Mouse (Mus musculus) forebrain, embryonic 11.5 days (tissue): ENCODE results near the gene Unc119. TPM values are rescaled to one million over a fixed set of nuclear protein-coding genes. Genes with fewer than 3 reads are reported as not detected.

ENCODE experiments used
- ATAC-seq: fragments of 200-750 bp; cut with Nextera tagmentation; replicated peaks from 2 replicates; pipeline ENCODE4 v1.8.0; 2017; ENCODE audit warnings: moderate TSS enrichment; ENCODE audit not compliant: low FRiP score
- DNase-seq: peaks from one replicate; pipeline ENCODE4 v3.0.0-alpha.2; 2017; ENCODE audit warnings: low spot score
- H3K27ac ChIP-seq: fragments of 300-500 bp; sonication (generic); 2 replicates; pipeline ENCODE4 v1.5.1; 2014; ENCODE audit warnings: low read depth, low read length
- H3K27me3 ChIP-seq: fragments of 300-500 bp; sonication (generic); 2 replicates; pipeline ENCODE4 v1.6.1; 2014; ENCODE audit warnings: mild to moderate bottlenecking, low read length, mixed read lengths; ENCODE audit not compliant: control insufficient read depth, insufficient read depth
- H3K36me3 ChIP-seq: fragments of 300-500 bp; sonication (generic); 2 replicates; pipeline ENCODE4 v1.6.1; 2014; ENCODE audit warnings: mild to moderate bottlenecking, low read length, moderate library complexity, mixed read lengths; ENCODE audit not compliant: control insufficient read depth, insufficient read depth
- H3K4me1 ChIP-seq: fragments of 300-500 bp; sonication (generic); replicated peaks from 2 replicates; pipeline ENCODE4 v1.6.1; 2014; ENCODE audit warnings: low read length, mixed read lengths; ENCODE audit not compliant: control insufficient read depth, insufficient read depth
- H3K4me2 ChIP-seq: fragments of 300-500 bp; sonication (generic); 2 replicates; pipeline ENCODE4 v1.6.1; 2014; ENCODE audit warnings: low read depth, mild to moderate bottlenecking, low read length, moderate library complexity, mixed read lengths; ENCODE audit not compliant: severe bottlenecking
- H3K4me3 ChIP-seq: fragments of 300-500 bp; sonication (generic); 2 replicates; pipeline ENCODE4 v1.5.1; 2014; ENCODE audit warnings: low read depth, low read length
- H3K9ac ChIP-seq: fragments of 300-500 bp; sonication (generic); 2 replicates; pipeline ENCODE4 v1.6.1; 2014; ENCODE audit warnings: low read length
- H3K9me3 ChIP-seq: fragments of 300-500 bp; sonication (generic); 2 replicates; pipeline ENCODE4 v1.6.1; 2016; ENCODE audit warnings: low read length, mixed read lengths; ENCODE audit not compliant: control insufficient read depth
- WGBS: fragments of 180-500 bp; shearing (Covaris S2); extraction: QIAGEN DNeasy Blood & Tissue Kit; methylation state at CpG from one replicate; pipeline ENCODE4 v1.1.7; 2014; 5-methylcytosine and 5-hydroxymethylcytosine counted together
- polyA plus RNA-seq: library from polyadenylated mRNA; unstranded; fragments of >200 nt; fragmentation: Nextera tagmentation; extraction: Ambion mirVana; gene quantifications from 2 replicates; pipeline ENCODE4 v1.2.1, GENCODE M21; 2014

The Unc119 gene
- polyA plus RNA-seq, 1 experiment from 2014 or later, result 77.4 TPM

DNA sequence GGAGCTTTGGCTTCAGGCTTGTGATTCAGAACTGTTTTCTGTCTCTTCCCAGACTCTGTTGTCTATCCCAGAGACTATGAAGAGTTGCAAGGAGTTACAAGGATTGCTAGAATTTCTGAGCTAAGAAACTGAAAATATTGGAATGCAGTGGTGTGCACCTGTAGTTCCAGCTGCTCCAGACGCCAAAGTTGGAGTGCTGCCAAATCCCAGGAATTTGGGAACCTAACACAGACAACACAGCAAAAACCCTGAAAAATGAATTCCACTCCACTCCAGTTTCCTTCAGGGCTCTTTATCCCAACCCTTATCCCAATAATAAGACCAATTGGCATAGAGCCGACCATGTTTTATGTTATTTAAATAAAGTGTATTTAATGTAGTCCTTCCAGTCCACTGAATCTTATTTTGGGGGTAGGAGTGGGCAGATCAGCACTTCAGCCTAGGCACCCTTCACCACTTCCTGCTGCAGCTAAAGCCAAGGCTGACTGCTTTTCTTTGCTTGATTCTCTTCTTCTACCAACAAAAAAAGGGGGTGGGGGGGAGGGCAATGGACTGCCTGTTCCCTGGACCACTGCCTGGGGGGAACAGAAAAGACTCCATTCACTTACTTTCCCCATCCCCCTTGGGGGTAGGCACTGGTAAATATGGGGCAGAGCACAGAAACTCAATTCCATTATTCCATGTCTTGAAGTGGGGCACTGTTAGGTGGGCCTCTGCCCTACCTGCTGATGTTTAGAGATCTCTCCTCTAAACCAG, 21.0 kb upstream of the Unc119 start:
- ATAC-seq (0 out of 2 replicates have a peak, but pooled peaks have one; percentile 12), DNase-seq (no peak)
- 62% methylated on average over 2 of the region's 2 CpGs for WGBS
- peaks cover 4% of the 10 kb centered on the region; the same call in 1 of the 2 replicates for H3K4me1 ChIP-seq
- no peaks in the 10 kb centered on the region for H3K9me3 ChIP-seq
- peaks cover 18% of the 10 kb centered on the region; the same call in 1 of the 2 replicates for H3K36me3 ChIP-seq
- no peak overlapping the region for H3K4me2 ChIP-seq
- H3K27me3 ChIP-seq, result no peaks in the 10 kb centered on the region
- no peak overlapping the region for H3K27ac ChIP-seq
- no peak overlapping the region for H3K9ac ChIP-seq
- no peak overlapping the region for H3K4me3 ChIP-seq

DNA sequence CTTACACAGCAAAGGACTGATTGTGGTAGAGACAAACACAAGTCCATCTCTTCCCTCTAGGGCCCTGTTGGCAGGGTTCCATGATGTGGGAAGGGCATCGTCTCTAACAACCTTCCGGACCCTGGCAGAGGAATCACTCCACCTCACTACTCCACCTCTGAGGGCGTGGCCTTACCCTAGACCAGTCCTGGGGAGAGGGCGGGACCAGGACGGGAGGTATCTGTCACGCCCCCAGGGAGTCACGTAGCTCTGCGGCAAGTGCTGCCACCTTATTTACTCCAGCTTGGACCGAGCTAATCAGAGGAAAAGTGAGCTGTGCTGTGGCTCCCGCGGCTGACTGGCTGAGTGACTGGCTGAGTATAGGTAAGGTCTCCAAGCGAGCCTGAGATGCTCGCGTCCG, 20.4 kb upstream of the Unc119 start, which contains the start of gene Aldoc:
TSS of gene Aldoc (plus strand) at position 109 of the 400 bp plus-strand sequence.
- WGBS, result 5% methylated on average over 15 of the region's 15 CpGs

DNA sequence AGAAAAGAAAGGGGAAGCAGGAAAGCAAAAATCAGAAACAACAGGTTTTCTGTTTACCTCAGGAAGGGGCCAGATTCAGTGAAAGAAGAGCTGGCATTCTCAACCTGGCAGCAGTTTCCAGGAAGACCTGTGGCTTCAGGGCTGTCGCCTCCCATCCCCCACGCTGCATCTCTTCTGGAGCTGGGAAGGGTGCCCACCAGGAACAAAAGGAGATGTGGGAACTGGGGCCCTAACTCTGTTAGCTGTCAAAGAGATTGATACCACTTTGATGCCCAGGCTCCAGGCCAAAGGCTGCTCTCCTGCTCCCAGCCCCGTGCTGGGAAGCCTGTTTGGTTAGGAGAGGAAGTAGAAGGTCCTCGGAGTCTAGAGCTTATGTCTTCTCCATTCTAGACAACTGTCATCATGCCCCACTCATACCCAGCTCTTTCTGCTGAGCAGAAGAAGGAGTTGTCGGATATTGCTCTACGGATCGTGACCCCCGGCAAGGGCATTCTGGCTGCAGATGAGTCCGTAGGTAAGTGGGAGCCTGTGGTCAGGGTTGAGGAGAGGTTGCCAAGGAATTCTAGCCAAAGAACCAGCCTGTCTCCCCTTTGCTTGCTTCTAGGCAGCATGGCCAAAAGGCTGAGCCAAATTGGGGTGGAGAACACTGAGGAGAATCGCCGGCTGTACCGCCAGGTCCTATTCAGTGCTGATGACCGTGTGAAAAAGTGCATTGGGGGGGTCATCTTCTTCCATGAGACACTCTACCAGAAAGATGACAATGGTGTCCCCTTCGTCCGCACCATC, 19.1 kb upstream of the Unc119 start:
- ATAC-seq, result no peak
- no peaks in the 10 kb centered on the region for H3K27me3 ChIP-seq
- WGBS, result 88% methylated on average over 15 of the region's 15 CpGs
- no peak overlapping the region for H3K27ac ChIP-seq
- no peaks in the 10 kb centered on the region for H3K9me3 ChIP-seq
- no peak for DNase-seq
- H3K36me3 ChIP-seq, result peaks cover 3% of the 10 kb centered on the region; the same call in 1 of the 2 replicates
- no peak overlapping the region for H3K4me2 ChIP-seq
- no peak overlapping the region for H3K4me3 ChIP-seq
- H3K9ac ChIP-seq, result no peak overlapping the region
- peaks cover 7% of the 10 kb centered on the region; the same call in 1 of the 2 replicates for H3K4me1 ChIP-seq

More for the DNA sequence above, 20.4 kb upstream of the Unc119 start, which contains the start of gene Aldoc:
- Histone ChIP-seq H3K4me3 (no peak within 1 kb of the TSS), H3K9me3 (no peaks in the 10 kb centered on the region), H3K27ac (no peak within 1 kb of the TSS), H3K36me3 (peaks cover 12% of the 10 kb centered on the region; the same call in 1 of the 2 replicates), H3K4me2 (no peak within 1 kb of the TSS), H3K9ac (no peak within 1 kb of the TSS), H3K27me3 (no peaks in the 10 kb centered on the region), H3K4me1 (peaks cover 4% of the 10 kb centered on the region; the same call in 1 of the 2 replicates)
- DNase-seq (peak; percentile 78), ATAC-seq (peak; percentile 75)

DNA sequence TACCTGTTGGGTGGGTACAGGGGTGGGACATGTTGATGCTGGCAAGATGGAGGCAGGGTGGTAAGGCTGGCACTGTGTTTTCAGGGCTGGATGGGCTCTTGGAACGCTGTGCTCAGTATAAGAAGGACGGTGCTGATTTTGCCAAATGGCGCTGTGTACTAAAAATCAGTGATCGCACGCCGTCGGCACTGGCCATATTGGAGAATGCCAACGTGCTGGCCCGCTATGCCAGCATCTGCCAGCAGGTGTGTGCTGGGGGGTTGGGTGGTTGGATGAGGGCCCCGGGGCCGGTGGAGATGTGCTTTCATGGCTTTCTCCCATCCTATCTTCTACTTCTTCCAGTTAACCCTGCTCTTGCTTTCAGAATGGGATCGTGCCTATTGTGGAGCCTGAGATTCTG, 18.3 kb upstream of the Unc119 start:
- no peak overlapping the region for H3K27ac ChIP-seq
- H3K27me3 ChIP-seq, result no peaks in the 10 kb centered on the region
- 94% methylated on average over 12 of the region's 12 CpGs for WGBS
- H3K9ac ChIP-seq, result no peak overlapping the region
- no peaks in the 10 kb centered on the region for H3K9me3 ChIP-seq
- H3K4me1 ChIP-seq, result peaks cover 7% of the 10 kb centered on the region; the same call in 1 of the 2 replicates
- no peak overlapping the region for H3K4me2 ChIP-seq
- ATAC-seq (no peak), DNase-seq (no peak)
- no peaks in the 10 kb centered on the region; the same call in 1 of the 2 replicates for H3K36me3 ChIP-seq
- H3K4me3 ChIP-seq, result no peak overlapping the region

DNA sequence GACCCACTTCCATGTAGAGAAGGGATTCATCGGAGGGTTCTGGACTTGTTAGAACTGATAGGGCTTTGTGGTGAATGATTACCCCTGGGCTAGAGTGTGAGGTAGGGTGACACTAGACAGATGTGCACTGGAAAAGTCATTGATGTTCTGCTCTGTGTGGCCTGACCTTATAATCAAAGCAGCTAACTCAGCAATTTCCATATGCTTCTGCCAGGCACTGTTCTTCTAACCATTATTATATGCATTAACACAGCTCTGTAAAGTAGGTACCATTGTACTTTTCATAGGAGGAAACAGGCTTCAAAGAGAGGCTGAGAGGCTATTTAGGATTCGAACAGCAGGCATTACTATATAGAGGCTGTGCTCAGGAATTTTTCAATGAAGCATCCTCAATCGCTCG, 16.1 kb upstream of the Unc119 start:
- no peak for ATAC-seq

DNA sequence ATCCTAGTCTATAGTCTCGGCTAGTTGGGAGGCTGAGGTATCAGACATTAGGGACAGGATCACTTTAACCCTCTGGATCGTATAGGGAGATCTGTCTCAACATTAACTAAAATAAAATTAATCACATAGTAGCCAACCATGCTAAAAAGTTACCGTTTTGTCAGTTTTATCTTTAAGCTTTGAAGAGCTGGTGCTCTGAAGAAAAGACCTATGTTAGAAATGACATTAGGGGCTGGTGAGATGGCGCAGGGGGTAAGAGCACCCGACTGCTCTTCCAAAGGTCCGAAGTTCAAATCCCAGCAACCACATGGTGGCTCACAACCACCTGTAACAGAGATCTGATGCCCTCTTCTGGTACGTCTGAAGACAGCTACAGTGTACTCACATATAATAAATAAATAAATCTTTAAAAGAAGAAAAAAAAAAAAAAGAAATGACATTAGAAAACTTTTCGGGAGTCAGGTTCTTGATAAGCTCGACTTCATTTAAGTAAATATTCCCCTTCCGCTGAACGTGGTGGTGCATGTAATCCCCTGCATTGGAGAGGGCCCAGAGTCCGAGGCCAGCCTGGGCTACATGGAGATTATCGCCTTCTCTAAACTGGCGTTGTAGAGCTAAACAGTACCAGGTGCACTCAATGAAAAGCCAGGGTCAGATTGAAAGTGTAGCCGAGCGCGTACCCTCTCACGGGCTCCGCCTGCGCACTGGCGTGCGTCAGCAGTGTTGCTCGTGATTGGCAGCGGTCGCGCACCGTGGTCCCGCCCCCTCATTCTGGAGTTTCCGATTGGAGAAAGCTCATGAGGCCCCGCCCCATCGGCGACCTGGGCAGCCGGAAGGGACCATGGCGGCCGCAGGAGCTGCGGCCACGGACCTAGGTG, 15.4 kb upstream of the Unc119 start, which contains the start of gene Pigs:
TSS of gene Pigs (plus strand) at position 782 of the 878 bp plus-strand sequence.
- Histone ChIP-seq H3K27me3 (no peaks in the 10 kb centered on the region), H3K4me2 (peak within 1 kb of the TSS; percentile 90), H3K36me3 (peaks cover 2% of the 10 kb centered on the region; the same call in 1 of the 2 replicates), H3K4me3 (peak within 1 kb of the TSS; percentile 85), H3K9me3 (no peaks in the 10 kb centered on the region), H3K27ac (no peak within 1 kb of the TSS), H3K9ac (peak within 1 kb of the TSS; percentile 80), H3K4me1 (peaks cover 3% of the 10 kb centered on the region; the same call in 1 of the 2 replicates)
- peak; percentile 95 for ATAC-seq
- WGBS, result 15% methylated on average over 37 of the region's 37 CpGs
- DNase-seq, result peak; percentile 98

More for the DNA sequence above, 16.1 kb upstream of the Unc119 start:
- H3K27me3 ChIP-seq, result no peaks in the 10 kb centered on the region
- H3K36me3 ChIP-seq, result no peaks in the 10 kb centered on the region; the same call in 1 of the 2 replicates
- no peak overlapping the region for H3K4me3 ChIP-seq
- H3K4me2 ChIP-seq, result no peak overlapping the region
- H3K4me1 ChIP-seq, result peaks cover 7% of the 10 kb centered on the region; the same call in 1 of the 2 replicates
- no peak overlapping the region for H3K27ac ChIP-seq
- WGBS, result 94% methylated on average over 4 of the region's 4 CpGs
- no peak overlapping the region for H3K9ac ChIP-seq
- H3K9me3 ChIP-seq, result no peaks in the 10 kb centered on the region
- no peak for DNase-seq

DNA sequence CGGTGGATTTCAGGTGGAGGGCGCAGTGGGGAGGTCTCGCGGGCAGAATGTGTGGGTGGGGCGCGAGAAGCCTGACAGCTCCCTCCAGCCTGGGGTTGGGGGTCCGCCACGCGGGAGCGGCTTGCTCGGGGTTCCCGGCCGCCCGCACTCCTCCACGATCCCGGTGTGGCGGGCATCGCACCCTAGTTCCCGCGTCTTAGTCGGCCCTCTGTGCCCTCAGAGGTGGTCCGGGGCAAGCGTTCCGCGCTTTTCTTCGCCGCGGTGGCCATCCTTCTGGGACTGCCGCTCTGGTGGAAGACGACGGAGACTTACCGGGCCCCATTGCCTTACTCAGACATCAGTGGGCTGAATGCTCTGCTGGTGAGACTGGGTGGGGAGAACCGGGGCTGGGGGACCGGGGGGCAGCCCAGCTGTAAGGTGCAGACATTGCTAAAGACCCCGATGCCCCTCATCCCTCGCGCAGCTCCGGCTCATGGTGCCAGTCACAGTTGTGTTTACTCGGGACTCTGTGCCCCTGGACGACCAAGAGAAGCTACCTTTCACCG, 14.7 kb upstream of the Unc119 start:
- H3K4me3 ChIP-seq, result peak overlapping the region; percentile 85
- ATAC-seq (no peak; the same call in 1 of the 2 replicates), DNase-seq (no peak)
- peaks cover 5% of the 10 kb centered on the region; the same call in 1 of the 2 replicates for H3K36me3 ChIP-seq
- no peak overlapping the region for H3K27ac ChIP-seq
- H3K9me3 ChIP-seq, result no peaks in the 10 kb centered on the region
- H3K4me1 ChIP-seq, result peaks cover 3% of the 10 kb centered on the region; the same call in 1 of the 2 replicates
- H3K27me3 ChIP-seq, result no peaks in the 10 kb centered on the region
- 1% methylated on average over 37 of the region's 41 CpGs for WGBS
- peak overlapping the region; percentile 80 for H3K9ac ChIP-seq
- H3K4me2 ChIP-seq, result peak overlapping the region; percentile 90
